Mouse (Mus musculus) MEL (cell line): ENCODE results near the gene Rras2.

Experiments used
- CHD2 ChIP-seq: IDR thresholded peaks from 2 replicates; pipeline ENCODE4 v1.6.1; 2011; ENCODE audit warnings: low read length, improper control_type of control experiment
- CTCF ChIP-seq, 3 experiments: IDR thresholded peaks in 2 of 3; conservative IDR thresholded peaks in 1 of 3; 2 replicates each; pipeline ENCODE4 v1.5.1; 2011 to 2012; ENCODE audit warnings: low read length in 3 of 3, low read depth in 2 of 3, mild to moderate bottlenecking in 2 of 3, improper control_type of control experiment in 1 of 3, inconsistent platforms in 1 of 3, mixed read lengths in 1 of 3, moderate library complexity in 1 of 3; ENCODE audit not compliant: control insufficient read depth in 1 of 3, insufficient read depth in 1 of 3, poor library complexity in 1 of 3, severe bottlenecking in 1 of 3
- E2F4 ChIP-seq: IDR thresholded peaks from 2 replicates; pipeline ENCODE4 v1.6.1; 2011; ENCODE audit warnings: low read depth, low read length, improper control_type of control experiment, borderline replicate concordance
- GATA1 ChIP-seq: IDR thresholded peaks from 2 replicates; pipeline ENCODE4 v1.6.1; 2011; ENCODE audit warnings: low read depth, low read length, improper control_type of control experiment
- KAT2A ChIP-seq: conservative IDR thresholded peaks from 2 replicates; pipeline ENCODE4 v1.6.1; 2012; ENCODE audit warnings: low read depth, low read length, improper control_type of control experiment, inconsistent platforms
- MAFK ChIP-seq: IDR thresholded peaks from 2 replicates; pipeline ENCODE4 v1.6.1; 2011; ENCODE audit warnings: low read depth, mild to moderate bottlenecking, low read length, improper control_type of control experiment, borderline replicate concordance
- POLR2A ChIP-seq, 2 experiments: IDR thresholded peaks; 2 replicates each; pipeline ENCODE4 v1.6.1; 2011 to 2012; ENCODE audit warnings: low read length in 2 of 2, mild to moderate bottlenecking in 2 of 2, control low read depth in 1 of 2, improper control_type of control experiment in 1 of 2, low read depth in 1 of 2, moderate library complexity in 1 of 2; ENCODE audit not compliant: control insufficient read depth in 1 of 2, insufficient read depth in 1 of 2, poor library complexity in 1 of 2
- POLR2AphosphoS2 ChIP-seq: IDR thresholded peaks from 2 replicates; pipeline ENCODE4 v1.6.1; 2011; ENCODE audit warnings: low read length, improper control_type of control experiment
- TAL1 ChIP-seq: IDR thresholded peaks from 2 replicates; pipeline ENCODE4 v1.6.1; 2012; ENCODE audit warnings: mild to moderate bottlenecking, inconsistent platforms, low read length, moderate library complexity, mixed read lengths
- TBP ChIP-seq: IDR thresholded peaks from 2 replicates; pipeline ENCODE4 v1.8.0; 2011; ENCODE audit warnings: low read depth, low read length, improper control_type of control experiment
- UBTF ChIP-seq: IDR thresholded peaks from 2 replicates; pipeline ENCODE4 v1.6.1; 2012; ENCODE audit warnings: low read depth, mild to moderate bottlenecking, inconsistent platforms, low read length, improper control_type of control experiment, moderate library complexity, borderline replicate concordance; ENCODE audit not compliant: insufficient read depth
- USF2 ChIP-seq, 2 experiments: IDR thresholded peaks; 2 replicates each; pipeline ENCODE4 v1.6.1; 2011 to 2012; ENCODE audit warnings: improper control_type of control experiment in 2 of 2, low read length in 2 of 2, borderline replicate concordance in 1 of 2, inconsistent platforms in 1 of 2, low read depth in 1 of 2, mild to moderate bottlenecking in 1 of 2; ENCODE audit not compliant: insufficient read depth in 1 of 2
- ZKSCAN1 ChIP-seq: IDR thresholded peaks from 2 replicates; pipeline ENCODE4 v1.6.1; 2012; ENCODE audit warnings: low read depth, mild to moderate bottlenecking, inconsistent platforms, low read length, improper control_type of control experiment, moderate library complexity
- ZNF384 ChIP-seq: IDR thresholded peaks from 2 replicates; pipeline ENCODE4 v1.6.1; 2012; ENCODE audit warnings: low read depth, mild to moderate bottlenecking, inconsistent platforms, low read length, improper control_type of control experiment

DNA sequence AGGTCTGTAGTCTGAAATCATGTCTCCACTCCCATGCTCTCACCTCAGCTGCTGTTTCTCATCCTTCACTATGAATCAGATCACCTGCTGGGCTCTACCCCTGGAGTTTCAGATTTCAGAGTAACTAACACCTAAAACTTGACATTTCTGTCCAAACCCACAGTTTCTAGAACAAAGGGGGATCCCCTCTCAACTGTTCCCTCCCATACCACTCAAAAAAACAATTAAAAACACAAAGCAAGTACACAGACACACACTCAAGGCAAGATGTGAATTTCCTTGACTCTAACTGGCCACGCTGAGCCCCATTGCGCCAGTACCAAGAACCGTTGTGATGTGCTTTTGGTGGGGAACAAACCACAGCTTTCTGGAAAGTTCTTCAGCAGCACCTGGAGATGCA, 21.8 kb upstream of the Rras2 start:
- TF ChIP-seq CTCF (IDR thresholded peaks at IDR 0.05 in 2 of 3, conservative IDR thresholded peaks at IDR 0.05 in 1 of 3; ENCODE audit: control insufficient read depth in 1 of 3, insufficient read depth in 1 of 3, low read depth in 2 of 3, low read length in 3 of 3, poor library complexity in 1 of 3, severe bottlenecking in 1 of 3): no peak
- no peak for TF ChIP-seq CHD2
- no peak for TF ChIP-seq POLR2AphosphoS2
- no peak for TF ChIP-seq MAFK
- TF ChIP-seq POLR2A (IDR thresholded peaks at IDR 0.05; ENCODE audit: control insufficient read depth in 1 of 2, insufficient read depth in 1 of 2, low read depth in 1 of 2, low read length in 2 of 2, poor library complexity in 1 of 2): no peak
- TF ChIP-seq E2F4: no peak
- TF ChIP-seq GATA1: no peak
- no peak for TF ChIP-seq ZNF384
- no peak for TF ChIP-seq UBTF
- no peak for TF ChIP-seq TBP
- no peak for TF ChIP-seq KAT2A
- no peak for TF ChIP-seq TAL1
- TF ChIP-seq USF2 (IDR thresholded peaks at IDR 0.05; ENCODE audit: borderline replicate concordance in 1 of 2, insufficient read depth in 1 of 2, low read depth in 1 of 2, low read length in 2 of 2): no peak
- TF ChIP-seq ZKSCAN1: no peak
